Mouse (Mus musculus) embryo, embryonic 11.5 days (tissue): ENCODE measurements around the gene Grhpr.
"Not testable (repeated sequence)": the region's sequence is repeated elsewhere in the genome, so short reads cannot be mapped to it uniquely, and the experiment has no call there.

Experiments used
- DNase-seq: peaks from one replicate; pipeline ENCODE4 v3.0.0-alpha.2; 2012; ENCODE audit warnings: low read depth, low spot score

Gene Grhpr

GRCm38 (mm10) chr4:45013537-45013936 lies 32.3 kb downstream of the Grhpr start:
- no peak for DNase-seq

DNA sequence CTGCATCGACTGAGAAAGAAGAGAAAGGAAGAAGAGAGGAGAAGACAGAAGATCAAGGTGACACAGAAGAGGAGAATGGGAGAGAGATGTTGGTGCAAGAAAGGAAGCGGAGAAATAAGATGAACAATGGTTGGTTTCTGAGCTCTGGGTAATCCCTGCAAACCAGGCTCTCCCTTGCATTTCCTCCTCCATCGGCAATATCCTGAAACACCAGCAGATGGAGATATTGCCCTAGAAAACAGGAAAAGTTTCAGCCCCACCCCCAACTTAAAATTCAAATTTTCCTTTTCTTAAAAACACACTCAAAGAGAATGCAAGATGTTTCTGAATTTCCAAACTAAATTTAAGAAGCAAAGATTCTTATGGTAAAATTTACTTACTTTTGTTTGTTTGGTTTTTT lies 34.4 kb downstream of the Grhpr start:
- peak; percentile 27 for DNase-seq

DNA sequence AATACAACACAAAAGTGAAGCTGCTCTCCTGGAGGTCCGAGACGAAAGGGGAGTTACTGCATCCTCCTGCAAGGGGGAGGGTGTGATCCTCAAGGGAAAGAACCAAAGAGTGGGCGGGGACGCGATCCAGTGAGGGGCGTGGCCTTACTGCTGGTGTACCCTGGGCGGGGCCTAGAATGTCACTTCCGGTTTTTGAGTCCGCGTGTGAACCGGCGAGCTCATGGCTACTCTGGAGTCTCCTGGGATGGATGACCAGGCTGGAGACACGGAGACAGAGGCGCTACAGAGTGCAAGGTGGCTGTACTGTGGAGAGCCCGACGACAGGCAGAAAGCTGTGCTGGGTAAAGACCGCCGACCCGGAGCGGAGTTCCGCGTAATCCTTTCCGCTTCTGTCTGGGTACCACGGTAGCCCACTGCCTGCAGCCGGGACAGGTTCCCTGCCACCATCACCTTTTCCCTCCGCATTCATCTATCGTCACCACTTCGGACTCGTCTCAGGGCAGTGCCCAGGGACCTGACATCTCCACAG lies 37.3 kb downstream of the Grhpr start, which contains the start of gene Polr1e:
Gene Polr1e, plus strand, starts transcription at position 132 of the 529 bp plus-strand sequence.
- peak; percentile 92 for DNase-seq

DNA sequence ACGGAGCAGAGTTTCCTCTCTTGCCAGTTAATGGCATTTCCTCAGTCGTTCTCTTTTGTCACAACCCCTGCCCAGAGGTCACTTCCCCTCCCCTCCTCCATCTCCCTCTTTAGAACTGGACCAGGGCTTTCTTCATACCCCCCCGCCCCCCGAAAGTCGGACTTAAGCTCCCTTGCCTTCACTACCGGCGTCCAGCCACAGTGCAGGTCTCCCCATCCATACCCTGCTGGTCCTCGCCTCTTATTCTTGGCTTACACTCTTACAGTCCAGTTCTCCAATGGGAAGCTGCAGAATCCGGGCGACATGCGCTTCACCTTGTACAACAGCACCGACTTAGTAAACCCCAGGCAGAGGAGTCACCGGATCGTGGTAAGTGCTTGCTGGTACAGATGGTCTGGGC lies 37.8 kb downstream of the Grhpr start:
- no peak for DNase-seq

GRCm38 (mm10) chr4:45026459-45026858 lies 45.3 kb downstream of the Grhpr start:
- DNase-seq = no peak

- DNase-seq = no peak
Observed at GRCm38 (mm10) chr4:45032586-45032985, 51.4 kb downstream of the Grhpr start.

DNA sequence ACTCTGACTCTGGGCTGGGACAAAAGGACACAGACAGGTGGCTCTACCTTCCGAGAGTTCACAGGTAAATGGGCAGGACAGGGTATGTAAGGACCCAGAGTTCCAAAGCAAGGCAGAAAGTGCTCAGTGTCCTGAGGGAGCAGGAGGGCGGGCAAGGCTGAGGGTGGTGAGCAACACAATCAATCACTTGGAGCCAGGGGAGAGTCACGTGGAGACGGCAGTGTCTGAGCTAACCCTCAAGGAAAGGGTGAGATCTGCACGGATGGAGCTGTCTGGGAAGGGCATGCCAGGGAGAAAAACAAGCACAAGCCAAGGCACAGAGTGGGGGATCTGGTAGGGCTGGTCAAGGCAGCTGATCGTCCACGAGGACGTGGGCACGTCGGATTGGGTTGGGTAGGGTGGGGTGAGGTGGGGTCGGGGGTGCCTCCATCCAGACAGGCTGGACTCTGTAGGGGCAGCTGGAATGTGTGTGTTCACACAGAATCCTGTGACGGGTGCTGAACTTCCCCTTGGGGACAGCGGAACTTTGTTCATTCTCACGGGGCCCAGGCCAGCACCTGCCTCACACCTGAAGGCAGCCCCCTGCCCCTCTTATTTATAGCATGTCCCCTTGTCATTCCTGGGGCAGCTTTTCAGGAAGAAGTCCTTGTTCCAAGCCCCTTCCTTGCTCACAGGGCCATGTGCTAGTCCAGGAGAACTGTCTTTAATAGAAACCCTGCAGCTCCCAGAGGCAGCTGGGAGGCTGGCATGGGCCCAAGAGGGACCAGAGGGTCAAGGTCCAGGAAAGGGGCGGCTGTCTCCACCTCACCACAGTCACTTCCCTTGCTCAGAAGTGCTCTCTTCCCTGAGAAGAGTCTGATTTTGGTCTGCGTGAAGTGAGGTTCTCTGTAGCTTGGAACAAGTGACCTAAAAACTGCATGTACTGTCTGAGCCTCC lies 53.8 kb downstream of the Grhpr start:
- no peak for DNase-seq

- no peak for DNase-seq
Observed at GRCm38 (mm10) chr4:45036048-45036447, 54.9 kb downstream of the Grhpr start.

- DNase-seq = no peak
Observed at GRCm38 (mm10) chr4:45036571-45036970, 55.4 kb downstream of the Grhpr start.

DNA sequence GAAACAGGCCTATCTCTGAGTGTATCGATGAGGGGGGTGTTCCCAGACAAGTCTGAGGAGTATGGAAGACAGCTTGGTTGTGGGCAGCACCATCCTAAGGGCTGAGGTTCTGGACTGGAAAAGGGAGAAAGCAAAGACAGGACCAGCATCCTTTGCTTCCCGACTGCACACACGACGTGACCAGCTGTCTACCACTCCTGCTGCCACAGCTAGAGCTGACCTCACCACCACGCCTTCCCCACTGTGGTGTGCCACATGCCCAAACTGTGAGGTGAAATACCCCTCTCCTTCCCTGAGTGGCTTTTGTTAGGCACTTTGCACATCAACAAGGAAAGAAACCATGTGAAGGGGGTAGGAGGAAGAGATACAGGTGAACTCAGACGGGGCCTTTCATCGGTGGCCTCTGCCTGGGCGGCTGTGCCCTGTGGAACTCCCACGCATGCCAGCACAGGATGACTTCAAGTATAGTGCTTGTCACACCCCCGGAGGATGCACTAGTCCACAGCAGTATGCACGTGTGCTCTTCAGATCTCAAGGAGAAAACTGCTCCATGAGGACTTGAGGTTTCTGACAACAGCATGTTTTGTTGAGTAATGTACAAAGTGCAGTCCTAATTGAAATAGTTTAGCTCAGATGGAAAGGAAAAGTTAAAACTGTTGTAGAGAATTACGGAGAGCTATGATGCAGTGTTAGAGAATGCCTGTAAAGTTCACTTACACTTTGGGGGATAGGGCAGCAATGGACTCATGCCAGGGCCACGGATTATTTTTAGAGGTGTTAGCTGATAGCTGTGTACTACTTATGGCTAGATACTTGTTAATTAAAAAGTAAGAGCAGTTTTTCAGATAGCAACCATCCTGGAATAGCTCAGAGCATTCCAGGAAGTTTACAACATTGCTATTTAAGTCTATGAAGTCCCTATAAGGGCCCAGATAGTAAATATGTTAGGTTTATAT lies 56.5 kb downstream of the Grhpr start:
- DNase-seq = no peak

GRCm38 (mm10) chr4:45038879-45039278 lies 57.7 kb downstream of the Grhpr start:
- not testable (repeated sequence) for DNase-seq

GRCm38 (mm10) chr4:45039546-45039945 lies 58.4 kb downstream of the Grhpr start:
- not testable (repeated sequence) for DNase-seq
